Mouse (Mus musculus): ENCODE results near the gene Amh. TPM values are rescaled to one million over a fixed set of nuclear protein-coding genes. Genes with fewer than 3 reads are reported as not detected.

Amh gene
- polyA plus RNA-seq, 2 experiments: 0.08 to 0.31 TPM

GRCm38 (mm10) chr10:80848571-80848970 lies 43.5 kb downstream of the Amh start:
- ATAC-seq (ENCODE audit: insufficient read depth) (peak; percentile 77), DNase-seq (ENCODE audit: low read depth in 3 of 3, low spot score in 3 of 3) (peak in 2 of 3 experiments; percentile 54 to 64)
- Histone ChIP-seq H3K27me3 (ENCODE audit: control insufficient read depth, insufficient read depth, low read length) (peaks cover 25% of the 10 kb centered on the region), H3K9ac (replicated peaks) (no peak overlapping the region), H3K4me2 (ENCODE audit: low read depth) (no peak overlapping the region), H3K27ac (no peak overlapping the region), H3K4me1 (replicated peaks; ENCODE audit: control insufficient read depth in 2 of 2, insufficient read depth in 2 of 2, low read length in 1 of 2) (peaks cover 0 to 10% of the 10 kb centered on the region in 2 experiments; a peak in 2 of 4 replicates), H3K4me3 (ENCODE audit: insufficient read depth in 1 of 2, low read depth in 2 of 2, low read length in 2 of 2) (no peak overlapping the region), H3K36me3 (replicated peaks; ENCODE audit: control insufficient read depth, insufficient read depth, low read depth) (peaks cover 9% of the 10 kb centered on the region), H3K9me3 (ENCODE audit: control insufficient read depth, low read length) (no peaks in the 10 kb centered on the region)
- TF ChIP-seq CTCF (IDR thresholded peaks at IDR 0.05; ENCODE audit: low read depth) (no peak), EP300 (IDR thresholded peaks at IDR 0.05; ENCODE audit: low read depth) (no peak)
- WGBS (ENCODE audit: insufficient replicate concordance): 3% methylated on average over 10 of the region's 10 CpGs

DNA sequence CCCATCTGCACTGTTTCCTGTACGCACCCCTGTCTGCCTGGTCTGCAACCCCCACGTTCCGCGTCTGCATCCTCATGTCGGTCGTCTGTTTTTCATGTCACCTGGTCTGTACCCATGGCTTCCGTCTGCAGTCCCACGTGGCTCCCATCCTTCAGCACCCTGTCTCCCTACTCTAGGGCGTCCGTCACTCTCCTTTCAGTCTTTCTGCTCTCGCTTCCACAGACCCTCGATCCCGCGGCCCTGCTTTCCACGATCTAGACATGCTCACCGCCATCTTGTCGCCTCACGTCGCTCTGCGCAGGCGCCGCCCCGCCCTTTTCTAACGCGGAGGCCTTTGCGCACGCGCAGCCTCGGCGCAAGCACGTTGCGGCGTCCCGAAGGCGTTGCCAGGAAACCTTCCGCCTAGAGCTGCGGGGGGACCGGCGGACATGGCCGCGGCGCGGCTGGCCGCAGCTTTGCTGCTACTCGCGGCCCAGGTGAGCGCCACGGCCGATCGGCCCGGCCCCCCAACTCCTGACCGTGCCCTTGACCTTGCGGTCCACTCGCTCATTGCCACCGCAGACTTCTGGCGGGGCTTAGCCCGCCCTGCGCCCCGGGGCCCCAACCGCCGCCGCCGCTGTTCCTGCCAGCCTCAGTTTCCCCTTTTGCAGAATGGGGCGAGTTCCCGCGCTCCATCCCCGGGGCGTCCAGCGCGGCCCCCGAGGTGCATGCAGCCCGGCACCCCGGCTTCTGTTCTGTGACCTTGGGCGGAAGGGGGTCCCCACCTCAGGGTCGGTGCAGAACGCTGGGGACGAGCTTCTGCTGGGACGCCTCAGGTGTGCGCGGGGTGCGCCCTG lies 50.1 kb downstream of the Amh start, which contains the start of the genes Lsm7 and Sppl2b:
Gene Lsm7, minus strand, starts transcription at position 297 of the 836 bp plus-strand sequence.
Gene Sppl2b, plus strand, starts transcription at position 363 of the 836 bp plus-strand sequence.
- Histone ChIP-seq H3K27me3 (ENCODE audit: control insufficient read depth, insufficient read depth, low read length) (no peaks in the 10 kb centered on the region), H3K9me3 (ENCODE audit: control insufficient read depth, low read length) (no peaks in the 10 kb centered on the region), H3K4me1 (replicated peaks; ENCODE audit: control insufficient read depth in 2 of 2, insufficient read depth in 2 of 2, low read length in 1 of 2) (peaks cover 37 to 46% of the 10 kb centered on the region in 2 experiments), H3K4me3 (ENCODE audit: insufficient read depth in 1 of 2, low read depth in 2 of 2, low read length in 2 of 2) (peak within 1 kb of the TSS; percentile 92 to 100), H3K27ac (peak within 1 kb of the TSS; percentile 100), H3K36me3 (replicated peaks; ENCODE audit: control insufficient read depth, insufficient read depth, low read depth) (peaks cover 11% of the 10 kb centered on the region), H3K9ac (replicated peaks) (peak within 1 kb of the TSS; percentile 99), H3K4me2 (ENCODE audit: low read depth) (peak within 1 kb of the TSS; percentile 99)
- TF ChIP-seq CTCF (IDR thresholded peaks at IDR 0.05; ENCODE audit: low read depth) (no peak), EP300 (IDR thresholded peaks at IDR 0.05; ENCODE audit: low read depth) (no peak)
- under 1% methylated on average over 79 of the region's 81 CpGs for WGBS (ENCODE audit: insufficient replicate concordance)
- peak; percentile 88 to 90 (median 90) for DNase-seq (ENCODE audit: low read depth in 3 of 3, low spot score in 3 of 3)
- ATAC-seq (ENCODE audit: insufficient read depth): peak; percentile 20

- DNase-seq (ENCODE audit: low read depth in 3 of 3, low spot score in 3 of 3) (no peak), ATAC-seq (ENCODE audit: insufficient read depth) (no peak)
- no peaks in the 10 kb centered on the region for H3K27me3 ChIP-seq (ENCODE audit: control insufficient read depth, insufficient read depth, low read length)
- 7% methylated on average over 11 of the region's 11 CpGs for WGBS (ENCODE audit: insufficient replicate concordance)
- H3K4me1 ChIP-seq (replicated peaks; ENCODE audit: control insufficient read depth in 2 of 2, insufficient read depth in 2 of 2, low read length in 1 of 2): peaks cover 40 to 46% of the 10 kb centered on the region in 2 experiments
- H3K9ac ChIP-seq (replicated peaks): peak overlapping the region; percentile 99
- H3K4me2 ChIP-seq (ENCODE audit: low read depth): peak overlapping the region; percentile 99
- peak overlapping the region; percentile 100 for H3K27ac ChIP-seq
- H3K4me3 ChIP-seq (ENCODE audit: insufficient read depth in 1 of 2, low read depth in 2 of 2, low read length in 2 of 2): peak overlapping the region; percentile 69 to 100
- TF ChIP-seq EP300 (IDR thresholded peaks at IDR 0.05; ENCODE audit: low read depth) (no peak), CTCF (IDR thresholded peaks at IDR 0.05; ENCODE audit: low read depth) (no peak)
- peaks cover 11% of the 10 kb centered on the region for H3K36me3 ChIP-seq (replicated peaks; ENCODE audit: control insufficient read depth, insufficient read depth, low read depth)
- no peaks in the 10 kb centered on the region for H3K9me3 ChIP-seq (ENCODE audit: control insufficient read depth, low read length)
Measured at GRCm38 (mm10) chr10:80855749-80856073, 50.7 kb downstream of the Amh start.

DNA sequence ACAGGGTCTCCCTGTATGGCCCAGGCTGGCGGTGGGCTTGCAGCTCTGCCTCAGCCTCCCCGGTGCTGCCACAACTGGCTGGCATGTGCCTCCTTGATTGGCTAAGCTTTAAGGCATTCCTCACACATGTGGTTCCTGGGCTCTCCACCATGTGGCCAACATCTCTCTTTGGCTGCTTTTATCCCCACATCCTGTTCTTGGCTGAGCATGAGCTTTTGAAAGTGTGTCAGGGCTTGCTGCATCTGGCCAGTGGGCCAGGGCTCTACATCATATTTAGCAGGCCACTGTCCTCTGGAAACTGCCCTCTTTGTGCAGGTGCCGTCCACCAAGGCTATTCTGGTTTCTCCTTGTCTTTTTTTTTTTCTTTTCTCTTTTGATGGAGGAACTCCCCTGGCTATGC lies 51.2 kb downstream of the Amh start:
- peak overlapping the region; percentile 69 to 100 for H3K4me3 ChIP-seq (ENCODE audit: insufficient read depth in 1 of 2, low read depth in 2 of 2, low read length in 2 of 2)
- H3K9ac ChIP-seq (replicated peaks): peak overlapping the region; percentile 99
- peaks cover 46 to 51% of the 10 kb centered on the region in 2 experiments for H3K4me1 ChIP-seq (replicated peaks; ENCODE audit: control insufficient read depth in 2 of 2, insufficient read depth in 2 of 2, low read length in 1 of 2)
- H3K4me2 ChIP-seq (ENCODE audit: low read depth): peak overlapping the region; percentile 99
- ATAC-seq (ENCODE audit: insufficient read depth): no peak
- H3K27ac ChIP-seq: peak overlapping the region; percentile 100
- no peaks in the 10 kb centered on the region for H3K27me3 ChIP-seq (ENCODE audit: control insufficient read depth, insufficient read depth, low read length)
- peaks cover 14% of the 10 kb centered on the region for H3K36me3 ChIP-seq (replicated peaks; ENCODE audit: control insufficient read depth, insufficient read depth, low read depth)
- WGBS (ENCODE audit: insufficient replicate concordance): 31% methylated on average over 3 of the region's 3 CpGs
- peak; percentile 56 for TF ChIP-seq CTCF (IDR thresholded peaks at IDR 0.05; ENCODE audit: low read depth)
- no peak for TF ChIP-seq EP300 (IDR thresholded peaks at IDR 0.05; ENCODE audit: low read depth)
- peak in 1 of 3 experiments; percentile 46 for DNase-seq (ENCODE audit: low read depth in 3 of 3, low spot score in 3 of 3)
- no peaks in the 10 kb centered on the region for H3K9me3 ChIP-seq (ENCODE audit: control insufficient read depth, low read length)

- Histone ChIP-seq H3K27ac (peak overlapping the region; percentile 100), H3K9me3 (ENCODE audit: control insufficient read depth, low read length) (no peaks in the 10 kb centered on the region), H3K9ac (replicated peaks) (peak overlapping the region; percentile 99), H3K4me3 (ENCODE audit: insufficient read depth in 1 of 2, low read depth in 2 of 2, low read length in 2 of 2) (peak overlapping the region; percentile 69 to 100), H3K36me3 (replicated peaks; ENCODE audit: control insufficient read depth, insufficient read depth, low read depth) (peaks cover 15% of the 10 kb centered on the region), H3K27me3 (ENCODE audit: control insufficient read depth, insufficient read depth, low read length) (no peaks in the 10 kb centered on the region), H3K4me2 (ENCODE audit: low read depth) (peak overlapping the region; percentile 99), H3K4me1 (replicated peaks; ENCODE audit: control insufficient read depth in 2 of 2, insufficient read depth in 2 of 2, low read length in 1 of 2) (peaks cover 52 to 58% of the 10 kb centered on the region in 2 experiments)
- WGBS (ENCODE audit: insufficient replicate concordance): 39% methylated on average over 5 of the region's 5 CpGs
- peak; percentile 34 for ATAC-seq (ENCODE audit: insufficient read depth)
- DNase-seq (ENCODE audit: low read depth in 3 of 3, low spot score in 3 of 3): peak in 2 of 3 experiments; percentile 57 to 64
- TF ChIP-seq EP300 (IDR thresholded peaks at IDR 0.05; ENCODE audit: low read depth) (peak; percentile 55; the same call in 1 of the 2 replicates), CTCF (IDR thresholded peaks at IDR 0.05; ENCODE audit: low read depth) (no peak)
Measured at GRCm38 (mm10) chr10:80856908-80857307, 51.9 kb downstream of the Amh start.

MicroRNA genes within 50 kb of the gene (microRNA counts, 519-probe panel; counts per million panel counts)
- 69.9 counts per million for microRNA mmu-miR-1982

Small RNAs within 50 kb of the gene (microRNA-seq; reads per million reads assigned to microRNA genes)
- 4.6 reads per million, percentile 4 among the genes with 10 or more reads in this experiment for gene Mir1982

Other genes with a start within 250 kb of the Amh start
- 19.1 and 24.8 TPM in 2 replicates for gene Rexo1, start 243.7 kb upstream of the Amh start, polyA plus RNA-seq (2012; rRNA removed)
- 10.7 and 14.0 TPM in 2 replicates for gene Rexo1, start 243.7 kb upstream of the Amh start, polyA plus RNA-seq (2014; fragmentation: Nextera tagmentation; extraction: Ambion mirVana)
- 12.5 and 13.8 TPM in 2 replicates for gene Klf16, start 227.9 kb upstream of the Amh start, polyA plus RNA-seq (2012; rRNA removed)
- 10.6 and 12.3 TPM in 2 replicates for gene Klf16, start 227.9 kb upstream of the Amh start, polyA plus RNA-seq (2014; fragmentation: Nextera tagmentation; extraction: Ambion mirVana)
- 41.2 and 51.0 TPM in 2 replicates for gene Abhd17a, start 214.9 kb upstream of the Amh start, polyA plus RNA-seq (2012; rRNA removed)
- 55.0 and 63.4 TPM in 2 replicates for gene Abhd17a, start 214.9 kb upstream of the Amh start, polyA plus RNA-seq (2014; fragmentation: Nextera tagmentation; extraction: Ambion mirVana)
- gene Scamp4, start 202.4 kb upstream of the Amh start, polyA plus RNA-seq (2012; rRNA removed): 22.0 and 27.6 TPM in 2 replicates
- gene Scamp4, start 202.4 kb upstream of the Amh start, polyA plus RNA-seq (2014; fragmentation: Nextera tagmentation; extraction: Ambion mirVana): 34.6 and 39.8 TPM in 2 replicates
- gene Adat3, start 202.4 kb upstream of the Amh start, polyA plus RNA-seq (2012; rRNA removed): 6.3 and 6.4 TPM in 2 replicates
- 3.8 and 4.9 TPM in 2 replicates for gene Adat3, start 202.4 kb upstream of the Amh start, polyA plus RNA-seq (2014; fragmentation: Nextera tagmentation; extraction: Ambion mirVana)
- 1.2 and 1.3 TPM in 2 replicates for gene Gm49322, start 199.2 kb upstream of the Amh start, polyA plus RNA-seq (2012; rRNA removed)
- gene Gm49322, start 199.2 kb upstream of the Amh start, polyA plus RNA-seq (2014; fragmentation: Nextera tagmentation; extraction: Ambion mirVana): 0.19 and 0.28 TPM in 2 replicates
- 46.9 and 51.3 TPM in 2 replicates for gene Csnk1g2, start 182.4 kb upstream of the Amh start, polyA plus RNA-seq (2012; rRNA removed)
- 25.5 and 27.0 TPM in 2 replicates for gene Csnk1g2, start 182.4 kb upstream of the Amh start, polyA plus RNA-seq (2014; fragmentation: Nextera tagmentation; extraction: Ambion mirVana)
- gene Btbd2, start 148.2 kb upstream of the Amh start, polyA plus RNA-seq (2012; rRNA removed): 8.2 and 11.3 TPM in 2 replicates
- 8.6 and 12.0 TPM in 2 replicates for gene Btbd2, start 148.2 kb upstream of the Amh start, polyA plus RNA-seq (2014; fragmentation: Nextera tagmentation; extraction: Ambion mirVana)
- 59.7 and 69.1 TPM in 2 replicates for gene Mknk2, start 127.1 kb upstream of the Amh start, polyA plus RNA-seq (2012; rRNA removed)
- 58.7 and 74.3 TPM in 2 replicates for gene Mknk2, start 127.1 kb upstream of the Amh start, polyA plus RNA-seq (2014; fragmentation: Nextera tagmentation; extraction: Ambion mirVana)
- 13.0 and 15.8 TPM in 2 replicates for gene Mob3a, start 103.3 kb upstream of the Amh start, polyA plus RNA-seq (2012; rRNA removed)
- 14.2 and 16.0 TPM in 2 replicates for gene Mob3a, start 103.3 kb upstream of the Amh start, polyA plus RNA-seq (2014; fragmentation: Nextera tagmentation; extraction: Ambion mirVana)
- 9.9 and 11.3 TPM in 2 replicates for gene Izumo4, start 103.1 kb upstream of the Amh start, polyA plus RNA-seq (2012; rRNA removed)
- 4.0 and 6.0 TPM in 2 replicates for gene Izumo4, start 103.1 kb upstream of the Amh start, polyA plus RNA-seq (2014; fragmentation: Nextera tagmentation; extraction: Ambion mirVana)
- gene Ap3d1, start 63.0 kb upstream of the Amh start, polyA plus RNA-seq (2012; rRNA removed): 24.5 and 26.2 TPM in 2 replicates
- 20.1 and 22.4 TPM in 2 replicates for gene Ap3d1, start 63.0 kb upstream of the Amh start, polyA plus RNA-seq (2014; fragmentation: Nextera tagmentation; extraction: Ambion mirVana)
- 11.5 and 11.6 TPM in 2 replicates for gene Dot1l, start 50.0 kb upstream of the Amh start, polyA plus RNA-seq (2012; rRNA removed)
- 7.1 and 8.3 TPM in 2 replicates for gene Dot1l, start 50.0 kb upstream of the Amh start, polyA plus RNA-seq (2014; fragmentation: Nextera tagmentation; extraction: Ambion mirVana)
- 26.1 and 35.6 TPM in 2 replicates for gene Sf3a2, start 7.0 kb upstream of the Amh start, polyA plus RNA-seq (2012; rRNA removed)
- 36.1 and 40.7 TPM in 2 replicates for gene Sf3a2, start 7.0 kb upstream of the Amh start, polyA plus RNA-seq (2014; fragmentation: Nextera tagmentation; extraction: Ambion mirVana)
- gene Plekhj1, start 6.6 kb upstream of the Amh start, polyA plus RNA-seq (2012; rRNA removed): 46.7 and 50.8 TPM in 2 replicates
- gene Plekhj1, start 6.6 kb upstream of the Amh start, polyA plus RNA-seq (2014; fragmentation: Nextera tagmentation; extraction: Ambion mirVana): 77.0 and 85.0 TPM in 2 replicates
- gene Jsrp1, start 8.3 kb downstream of the Amh start, polyA plus RNA-seq (2012; rRNA removed): 0.15 TPM in 1 of 2 replicates, not detected in the other
- gene Jsrp1, start 8.3 kb downstream of the Amh start, polyA plus RNA-seq (2014; fragmentation: Nextera tagmentation; extraction: Ambion mirVana): not detected in 2 replicates
- gene Oaz1, start 21.4 kb downstream of the Amh start, polyA plus RNA-seq (2012; rRNA removed): 673 and 795 TPM in 2 replicates
- gene Oaz1, start 21.4 kb downstream of the Amh start, polyA plus RNA-seq (2014; fragmentation: Nextera tagmentation; extraction: Ambion mirVana): 1,285 and 1,384 TPM in 2 replicates
- gene Lingo3, start 38.8 kb downstream of the Amh start, polyA plus RNA-seq (2012; rRNA removed): 0.01 TPM in 1 of 2 replicates, not detected in the other
- 0.04 TPM in 1 of 2 replicates, not detected in the other for gene Lingo3, start 38.8 kb downstream of the Amh start, polyA plus RNA-seq (2014; fragmentation: Nextera tagmentation; extraction: Ambion mirVana)
- 196 and 215 TPM in 2 replicates for gene Lsm7, start 50.0 kb downstream of the Amh start, polyA plus RNA-seq (2012; rRNA removed)
- gene Lsm7, start 50.0 kb downstream of the Amh start, polyA plus RNA-seq (2014; fragmentation: Nextera tagmentation; extraction: Ambion mirVana): 178 and 181 TPM in 2 replicates
- 76.1 and 82.4 TPM in 2 replicates for gene Sppl2b, start 50.0 kb downstream of the Amh start, polyA plus RNA-seq (2012; rRNA removed)
- 34.7 and 44.5 TPM in 2 replicates for gene Sppl2b, start 50.0 kb downstream of the Amh start, polyA plus RNA-seq (2014; fragmentation: Nextera tagmentation; extraction: Ambion mirVana)
- gene Tmprss9, start 66.6 kb downstream of the Amh start, polyA plus RNA-seq (2012; rRNA removed): 0.05 and 0.06 TPM in 2 replicates
- not detected in 2 replicates for gene Tmprss9, start 66.6 kb downstream of the Amh start, polyA plus RNA-seq (2014; fragmentation: Nextera tagmentation; extraction: Ambion mirVana)
- 114 and 145 TPM in 2 replicates for gene Timm13, start 95.7 kb downstream of the Amh start, polyA plus RNA-seq (2012; rRNA removed)
- 201 and 208 TPM in 2 replicates for gene Timm13, start 95.7 kb downstream of the Amh start, polyA plus RNA-seq (2014; fragmentation: Nextera tagmentation; extraction: Ambion mirVana)
- gene Lmnb2, start 113.0 kb downstream of the Amh start, polyA plus RNA-seq (2012; rRNA removed): 9.5 and 11.3 TPM in 2 replicates
- gene Lmnb2, start 113.0 kb downstream of the Amh start, polyA plus RNA-seq (2014; fragmentation: Nextera tagmentation; extraction: Ambion mirVana): 2.8 and 3.2 TPM in 2 replicates
- gene Gadd45b, start 124.8 kb downstream of the Amh start, polyA plus RNA-seq (2012; rRNA removed): 1.3 and 1.9 TPM in 2 replicates
- gene Gadd45b, start 124.8 kb downstream of the Amh start, polyA plus RNA-seq (2014; fragmentation: Nextera tagmentation; extraction: Ambion mirVana): 2.0 and 2.7 TPM in 2 replicates
- 0.19 and 0.25 TPM in 2 replicates for gene Gng7, start 209.7 kb downstream of the Amh start, polyA plus RNA-seq (2012; rRNA removed)
- gene Gng7, start 209.7 kb downstream of the Amh start, polyA plus RNA-seq (2014; fragmentation: Nextera tagmentation; extraction: Ambion mirVana): 0.23 and 0.33 TPM in 2 replicates
- gene Diras1, start 220.4 kb downstream of the Amh start, polyA plus RNA-seq (2012; rRNA removed): 0.05 TPM in 1 of 2 replicates, not detected in the other
- not detected in 2 replicates for gene Diras1, start 220.4 kb downstream of the Amh start, polyA plus RNA-seq (2014; fragmentation: Nextera tagmentation; extraction: Ambion mirVana)
- 4.2 and 4.4 TPM in 2 replicates for gene Slc39a3, start 232.2 kb downstream of the Amh start, polyA plus RNA-seq (2012; rRNA removed)
- gene Slc39a3, start 232.2 kb downstream of the Amh start, polyA plus RNA-seq (2014; fragmentation: Nextera tagmentation; extraction: Ambion mirVana): 2.7 and 3.2 TPM in 2 replicates